Mouse (Mus musculus): ENCODE measurements at regions not wholly inside any gene's neighbourhood (a gene's known extent, or its start where the extent isn't known, plus 50 kb on each side); places are given as distances from the start of the nearest gene placed in this dataset.
A peak's percentile ranks its signal among the peaks of the same experiment; 100 is the strongest.

GRCm38 (mm10) chr3:38820787-38821186 lies 66.0 kb upstream of the Fat4 start:
- DNase-seq (ENCODE audit: low spot score) = no peak

GRCm38 (mm10) chr3:38820315-38820714 lies 66.4 kb upstream of the Fat4 start:
- DNase-seq (ENCODE audit: low spot score) = no peak

GRCm38 (mm10) chr3:38817651-38818050 lies 69.1 kb upstream of the Fat4 start:
- no peak for DNase-seq (ENCODE audit: low spot score)

- DNase-seq (ENCODE audit: low spot score) = no peak
Observed at GRCm38 (mm10) chr3:38812457-38812856, 74.3 kb upstream of the Fat4 start.

- peak; percentile 22 for DNase-seq (ENCODE audit: low spot score)
Observed at GRCm38 (mm10) chr3:38811635-38812034, 75.1 kb upstream of the Fat4 start.

GRCm38 (mm10) chr3:38806469-38807055 lies 80.2 kb upstream of the Fat4 start:
- no peak for DNase-seq (ENCODE audit: low spot score)

GRCm38 (mm10) chr3:38806036-38806435 lies 80.7 kb upstream of the Fat4 start:
- DNase-seq (ENCODE audit: low spot score) = no peak

GRCm38 (mm10) chr3:38795646-38796301 lies 91.0 kb upstream of the Fat4 start:
- no peak for DNase-seq (ENCODE audit: low spot score)

- DNase-seq (ENCODE audit: low spot score) = no peak
Observed at GRCm38 (mm10) chr3:38793221-38793620, 93.5 kb upstream of the Fat4 start.

- no peak for DNase-seq (ENCODE audit: low spot score)
Observed at GRCm38 (mm10) chr3:38788751-38789150, 98.0 kb upstream of the Fat4 start.

GRCm38 (mm10) chr3:38783711-38784110 lies 103.0 kb upstream of the Fat4 start:
- no peak for DNase-seq (ENCODE audit: low spot score)

- DNase-seq (ENCODE audit: low spot score) = no peak
Observed at GRCm38 (mm10) chr3:38783051-38783450, 103.7 kb upstream of the Fat4 start.

GRCm38 (mm10) chr3:38776743-38777366 lies 109.9 kb upstream of the Fat4 start:
- no peak for DNase-seq (ENCODE audit: low spot score)

- no peak for DNase-seq (ENCODE audit: low spot score)
Observed at GRCm38 (mm10) chr3:38754632-38755123, 132.1 kb upstream of the Fat4 start.

GRCm38 (mm10) chr3:38753446-38754205 lies 133.1 kb upstream of the Fat4 start:
- no peak for DNase-seq (ENCODE audit: low spot score)

- no peak for DNase-seq (ENCODE audit: low spot score)
Observed at GRCm38 (mm10) chr3:38742155-38742554, 144.6 kb upstream of the Fat4 start.

- peak; percentile 28 for DNase-seq (ENCODE audit: low spot score)
Observed at GRCm38 (mm10) chr3:38722606-38723005, 164.1 kb upstream of the Fat4 start.

GRCm38 (mm10) chr3:38712078-38712873 lies 174.5 kb upstream of the Fat4 start:
- no peak for DNase-seq (ENCODE audit: low spot score)

- DNase-seq (ENCODE audit: low spot score) = no peak
Observed at GRCm38 (mm10) chr3:38711229-38711628, 175.5 kb upstream of the Fat4 start.

GRCm38 (mm10) chr3:38707891-38708290 lies 178.8 kb upstream of the Fat4 start:
- no peak for DNase-seq (ENCODE audit: low spot score)

- no peak for DNase-seq (ENCODE audit: low spot score)
Observed at GRCm38 (mm10) chr3:38699206-38699605, 187.5 kb upstream of the Fat4 start.
